Mouse (Mus musculus): ENCODE results near the gene Pbrm1.

Gene Pbrm1

DNA sequence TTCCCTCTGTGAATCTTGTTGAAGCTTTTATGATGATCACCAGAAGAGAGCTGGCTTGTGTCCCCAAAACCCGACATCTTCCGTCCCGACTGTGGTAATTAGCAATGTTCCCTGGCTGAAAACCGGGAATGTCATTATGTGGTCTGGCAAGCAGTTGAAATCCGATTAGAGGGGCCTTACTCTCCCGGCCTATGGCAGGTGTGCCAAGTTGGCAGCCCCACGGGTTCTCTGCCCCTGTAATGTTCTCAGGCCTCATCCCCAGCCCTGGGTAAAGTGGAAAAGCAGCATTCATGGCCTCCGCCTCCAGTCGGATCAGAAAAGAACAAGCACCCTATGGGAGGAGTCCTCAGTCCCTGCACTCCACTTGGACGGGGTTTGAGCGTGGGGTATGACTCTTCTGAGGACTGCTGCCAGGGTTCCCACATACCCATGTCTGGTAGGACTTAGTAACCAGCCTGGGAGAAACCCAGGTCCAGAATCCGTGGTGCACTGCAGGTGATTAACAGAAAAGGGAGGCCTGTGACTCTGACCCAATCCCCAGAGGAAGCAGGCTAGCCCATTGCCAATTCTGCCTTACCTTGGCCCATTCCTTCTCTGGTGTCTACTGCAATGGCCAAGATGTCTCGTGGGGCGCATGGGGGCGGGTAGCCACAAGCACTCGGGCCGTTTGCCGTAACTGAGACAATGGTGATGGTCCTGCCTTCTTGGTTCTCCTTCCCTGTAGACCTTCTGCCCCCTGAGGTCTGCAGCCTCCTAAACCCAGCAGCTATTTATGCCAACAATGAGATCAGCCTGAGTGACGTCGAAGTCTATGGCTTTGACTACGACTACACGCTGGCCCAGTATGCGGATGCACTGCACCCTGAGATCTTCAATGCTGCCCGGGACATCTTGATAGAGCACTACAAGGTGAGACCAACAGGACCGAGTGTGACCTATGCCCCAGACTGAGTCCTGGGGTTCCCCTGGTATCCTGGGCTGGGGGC lies 115.4 kb downstream of the Pbrm1 start:
- DNase-seq = peak; percentile 24

DNA sequence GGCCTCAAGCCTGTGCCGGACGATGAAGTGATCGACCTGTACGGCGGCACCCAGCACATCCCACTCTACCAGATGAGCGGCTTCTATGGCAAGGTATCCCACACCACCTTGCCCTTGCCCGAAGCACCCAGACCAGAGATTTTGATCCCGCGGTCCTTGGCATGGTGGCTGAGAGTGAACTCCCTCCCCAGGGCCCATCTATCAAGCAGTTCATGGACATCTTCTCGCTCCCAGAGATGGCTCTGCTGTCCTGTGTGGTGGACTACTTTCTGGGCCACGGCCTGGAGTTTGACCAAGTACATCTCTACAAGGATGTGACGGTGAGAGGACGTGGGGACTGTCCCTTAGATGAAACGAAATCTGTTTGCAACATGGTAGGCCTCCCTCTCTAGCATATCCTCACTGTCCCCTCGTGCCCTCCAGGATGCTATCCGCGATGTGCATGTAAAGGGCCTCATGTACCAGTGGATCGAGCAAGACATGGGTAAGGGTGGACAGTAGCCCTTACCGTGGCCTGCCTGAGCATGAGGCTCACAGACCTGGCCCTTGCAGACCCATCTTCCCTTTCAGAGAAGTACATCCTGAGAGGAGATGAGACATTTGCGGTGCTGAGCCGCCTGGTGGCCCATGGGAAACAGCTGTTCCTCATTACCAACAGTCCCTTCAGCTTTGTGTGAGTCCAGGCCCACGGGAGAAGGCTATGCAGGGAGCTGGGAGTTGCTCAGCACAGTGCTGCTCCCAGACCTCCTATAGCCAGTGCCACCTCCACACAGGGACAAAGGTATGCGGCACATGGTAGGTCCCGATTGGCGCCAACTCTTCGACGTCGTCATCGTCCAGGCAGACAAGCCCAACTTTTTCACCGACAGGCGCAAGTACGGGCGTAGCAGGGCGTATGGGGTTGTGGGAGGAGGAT lies 116.8 kb downstream of the Pbrm1 start:
- peak; percentile 18 for DNase-seq

DNA sequence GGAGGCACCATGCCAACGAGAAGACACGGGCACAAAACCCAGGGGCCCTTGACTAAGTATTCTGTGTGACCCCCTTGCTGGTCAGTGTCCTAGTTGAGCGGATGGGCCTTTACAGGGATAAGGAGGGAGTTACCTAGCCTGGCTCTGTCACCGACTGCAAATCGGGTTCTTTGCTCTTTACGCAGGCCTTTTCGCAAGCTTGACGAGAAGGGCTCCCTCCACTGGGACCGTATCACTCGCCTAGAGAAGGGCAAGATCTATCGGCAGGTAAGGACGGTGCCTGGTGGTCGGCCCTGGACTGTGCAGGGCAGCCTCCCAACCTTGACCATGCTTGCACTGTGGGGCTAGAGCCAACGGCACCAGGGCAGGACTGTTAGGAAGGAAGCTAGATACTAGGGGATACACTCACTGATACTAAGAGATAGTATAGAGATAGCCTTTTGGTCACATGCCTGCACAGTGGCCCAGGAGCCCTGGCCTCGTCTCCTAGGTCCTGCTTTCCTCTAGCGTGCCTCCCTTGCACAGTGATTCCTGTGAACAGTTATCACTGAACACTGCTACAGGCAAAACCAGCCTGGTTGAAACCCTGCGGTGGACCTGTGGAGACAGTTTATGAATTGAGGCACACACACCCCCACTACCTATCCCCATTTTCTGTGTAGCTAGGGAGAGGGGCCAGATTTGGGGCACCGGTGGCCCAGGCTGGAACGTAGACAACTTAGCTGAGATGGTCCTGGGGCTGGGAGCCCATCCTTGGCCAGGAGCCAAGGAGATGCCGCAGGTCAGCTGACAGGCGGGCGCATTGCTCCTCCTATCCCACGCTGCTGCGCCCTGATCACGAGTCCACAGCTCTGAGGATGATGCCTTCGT lies 117.7 kb downstream of the Pbrm1 start:
- peak; percentile 28 for DNase-seq

DNA sequence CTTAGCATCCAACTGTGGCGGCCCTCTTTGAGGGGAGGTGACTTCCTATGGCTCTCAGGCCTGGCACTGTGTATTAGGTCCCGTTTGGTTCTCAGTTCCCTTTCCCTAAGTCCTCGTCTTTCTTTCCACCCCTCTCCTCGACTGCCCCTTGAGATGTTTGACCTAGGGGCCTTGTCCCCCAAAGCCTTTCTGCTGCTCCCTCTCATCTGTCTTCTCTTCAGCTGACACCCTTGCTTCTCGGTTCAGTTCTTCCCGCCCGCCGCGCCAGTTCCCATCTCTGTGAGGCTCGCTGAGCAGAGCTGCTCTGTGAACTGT lies 118.3 kb downstream of the Pbrm1 start:
- DNase-seq = peak; percentile 21

DNA sequence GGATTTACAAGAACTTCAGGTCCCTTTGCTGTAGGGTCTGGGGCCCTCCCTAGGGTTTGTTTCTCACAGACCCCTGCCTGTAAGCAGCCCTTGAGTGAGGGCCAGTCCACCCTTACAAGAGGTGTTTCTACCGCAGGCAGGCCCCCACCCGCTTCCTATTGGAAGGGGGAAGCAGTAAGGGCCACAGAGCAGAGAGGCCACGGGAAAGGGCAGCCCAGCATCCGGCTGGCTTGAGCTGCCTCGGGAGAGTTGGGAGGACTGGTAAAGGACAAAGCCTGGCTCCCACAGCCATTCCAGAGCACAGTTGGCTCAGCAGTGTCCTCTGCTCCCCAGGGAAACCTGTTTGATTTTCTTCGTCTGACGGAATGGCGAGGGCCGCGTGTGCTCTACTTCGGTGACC lies 118.9 kb downstream of the Pbrm1 start:
- DNase-seq = no peak

DNA sequence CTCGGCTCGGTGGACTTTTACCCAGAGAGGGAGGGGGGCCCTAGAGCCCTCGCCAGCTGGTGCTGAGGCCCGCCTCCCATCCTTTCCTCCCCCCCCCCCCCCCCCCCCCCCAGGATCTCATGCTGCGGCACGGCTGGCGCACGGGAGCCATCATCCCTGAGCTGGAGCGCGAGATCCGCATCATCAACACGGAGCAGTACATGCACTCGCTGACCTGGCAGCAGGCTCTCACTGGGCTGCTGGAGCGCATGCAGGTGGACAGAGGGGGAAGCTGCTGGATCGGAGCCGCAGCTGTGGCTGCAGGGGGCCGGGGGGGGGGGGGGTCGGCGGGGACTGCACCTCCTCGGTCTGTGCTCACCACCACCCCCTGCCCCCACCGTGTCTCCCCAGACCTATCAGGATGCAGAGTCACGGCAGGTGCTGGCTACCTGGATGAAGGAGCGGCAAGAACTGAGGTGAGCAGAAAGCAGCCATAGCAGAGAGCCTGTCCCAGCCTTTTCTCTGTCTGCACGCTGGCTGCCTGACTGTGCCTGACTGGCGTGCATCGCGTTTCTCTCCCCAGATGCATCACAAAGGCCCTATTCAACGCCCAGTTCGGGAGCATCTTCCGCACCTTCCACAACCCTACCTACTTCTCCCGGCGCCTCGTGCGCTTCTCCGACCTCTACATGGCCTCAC lies 119.4 kb downstream of the Pbrm1 start:
- peak; percentile 57 for DNase-seq

DNA sequence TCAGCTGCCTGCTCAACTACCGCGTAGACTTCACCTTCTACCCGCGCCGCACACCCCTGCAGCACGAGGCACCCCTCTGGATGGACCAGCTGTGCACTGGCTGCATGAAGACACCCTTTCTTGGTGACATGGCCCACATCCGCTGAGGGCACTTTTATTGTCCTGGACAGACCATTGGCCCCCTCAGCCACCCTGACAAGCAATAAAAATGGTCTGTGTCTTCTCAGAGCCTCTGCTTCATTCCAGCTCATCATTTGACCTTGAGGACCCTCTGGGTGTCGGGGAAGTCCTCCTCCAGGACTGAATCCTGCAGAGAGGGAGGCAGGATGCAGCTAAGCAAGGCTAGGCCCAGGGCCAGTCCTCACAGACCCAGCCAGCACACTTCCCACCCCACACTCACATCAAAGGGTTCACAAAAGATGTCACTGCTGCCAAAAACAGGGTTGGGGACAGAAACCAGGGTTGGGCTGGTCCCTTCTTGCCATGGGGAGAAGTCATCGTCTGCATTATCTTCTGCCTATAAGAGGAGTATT lies 120.0 kb downstream of the Pbrm1 start:
- DNase-seq = no peak

DNA sequence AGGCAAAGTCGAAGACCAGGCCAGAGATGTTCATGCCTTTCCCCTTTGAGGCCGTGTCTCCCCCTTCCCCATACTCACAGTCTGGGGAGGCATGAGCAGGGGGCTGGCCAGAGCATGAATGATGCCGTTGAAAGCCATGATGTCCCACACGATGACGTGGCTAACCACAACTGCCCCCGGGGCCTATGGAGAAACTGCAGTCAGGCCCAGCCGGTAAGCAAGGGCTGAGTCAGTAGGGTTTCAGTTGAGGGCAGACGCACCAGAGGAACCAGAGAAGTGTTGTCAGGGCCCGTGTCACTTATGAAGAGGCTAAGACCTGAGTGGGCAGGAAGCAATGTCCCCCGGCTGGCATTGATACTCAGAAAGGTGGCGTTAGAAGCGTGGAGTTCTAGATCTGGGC lies 120.7 kb downstream of the Pbrm1 start:
- DNase-seq = peak; percentile 14

DNA sequence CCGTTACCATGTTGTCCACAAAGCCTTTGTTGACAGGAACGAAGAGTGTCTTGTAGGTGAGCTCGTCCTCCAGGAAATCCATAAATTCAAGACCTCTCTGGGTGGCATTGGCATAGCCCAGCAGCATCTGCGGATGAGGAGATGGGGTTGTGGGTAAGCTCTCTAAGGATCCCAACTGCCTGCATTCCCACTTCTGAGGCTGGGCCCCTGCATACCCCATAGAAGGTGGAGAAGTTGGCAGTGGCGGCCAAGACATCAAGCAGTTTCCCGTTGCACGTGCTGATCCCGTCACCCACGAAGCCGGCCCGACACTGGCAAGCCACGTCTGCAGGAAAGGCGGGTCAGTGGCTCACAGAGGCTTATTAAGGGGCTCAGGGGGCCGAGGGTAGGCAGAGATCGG lies 121.2 kb downstream of the Pbrm1 start:
- peak; percentile 12 for DNase-seq

DNA sequence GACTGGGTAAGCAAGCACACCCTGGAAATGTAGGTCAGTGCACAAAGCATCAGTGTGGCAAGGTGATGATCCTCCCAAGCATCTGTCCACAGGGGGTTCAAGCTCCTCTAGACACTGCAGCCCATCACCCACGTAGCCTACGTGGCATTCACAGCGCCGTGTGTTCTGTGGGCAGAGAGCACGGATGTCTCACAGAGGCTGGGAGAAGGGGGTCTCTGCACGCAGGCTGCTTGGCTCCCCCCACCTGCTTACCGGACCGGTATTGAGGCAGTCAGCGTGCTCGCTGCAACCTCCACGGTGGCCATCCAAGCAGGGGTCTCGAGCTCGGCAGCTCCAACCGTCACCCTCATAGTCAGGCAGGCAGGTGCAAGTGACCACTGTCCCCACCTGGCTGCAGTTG lies 122.1 kb downstream of the Pbrm1 start:
- peak; percentile 14 for DNase-seq

DNA sequence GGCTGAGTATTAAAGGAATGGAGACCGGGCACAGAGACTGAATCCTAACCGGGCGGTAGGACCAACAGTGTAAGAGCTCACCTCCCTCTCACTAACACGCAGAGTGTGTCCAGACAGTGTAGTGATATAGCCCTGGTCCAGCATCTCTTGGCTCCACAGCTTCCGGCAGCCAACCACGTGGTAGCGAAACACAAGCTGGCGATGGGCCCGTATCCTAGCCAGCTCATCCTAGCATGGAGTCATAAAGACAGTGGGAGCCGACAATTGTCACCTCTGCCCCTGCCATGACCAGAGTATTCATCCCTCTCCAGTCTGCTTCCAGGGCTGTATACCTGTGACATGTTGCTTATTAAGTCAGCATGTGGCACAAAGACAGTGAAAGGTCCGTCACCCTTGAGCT lies 126.8 kb downstream of the Pbrm1 start:
- no peak for DNase-seq

DNA sequence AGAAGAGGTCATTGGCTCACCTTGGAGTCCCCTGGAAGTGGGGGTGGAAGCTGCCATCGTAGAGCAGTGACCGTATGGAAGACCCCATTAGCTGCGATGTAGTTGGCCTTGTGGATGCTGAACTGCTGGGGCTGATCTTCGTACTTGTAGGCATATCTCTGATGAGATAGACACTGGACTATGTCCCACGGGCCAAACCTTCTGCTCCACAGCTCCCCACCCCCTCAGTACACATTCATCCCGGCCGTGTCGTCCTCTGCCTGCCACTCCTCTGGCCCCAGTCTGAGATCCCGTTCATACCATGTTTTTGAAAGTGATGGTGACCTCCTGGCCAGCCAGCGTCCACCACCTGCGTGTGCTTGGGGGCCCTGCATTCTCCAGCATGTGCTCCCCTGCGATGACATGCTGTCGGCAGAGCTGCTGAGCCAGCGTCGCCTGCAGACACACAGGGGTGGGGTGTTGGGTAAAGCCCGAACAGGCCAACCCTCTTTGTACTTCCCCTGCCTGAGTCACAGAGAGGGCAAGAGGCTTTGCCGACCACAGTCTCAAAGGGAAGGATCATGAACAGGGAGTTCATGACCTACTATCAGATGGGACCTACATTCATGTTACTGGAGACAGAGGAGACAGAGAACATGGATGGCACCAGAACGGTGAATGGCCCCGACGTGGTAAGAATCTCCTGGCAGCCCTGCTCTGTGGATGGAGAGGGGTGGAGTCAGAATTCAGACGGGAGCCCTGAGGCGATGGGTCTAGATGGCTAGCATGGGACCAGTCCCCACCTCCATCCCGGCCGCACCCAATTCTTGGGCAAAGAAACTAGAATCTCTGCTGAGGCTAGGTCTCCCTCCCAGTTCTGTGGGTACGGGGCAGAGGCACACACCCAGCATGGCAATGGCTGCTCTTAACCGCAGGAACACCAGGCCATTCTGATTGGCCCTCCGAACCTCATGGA lies 141.5 kb downstream of the Pbrm1 start:
- DNase-seq = no peak

DNA sequence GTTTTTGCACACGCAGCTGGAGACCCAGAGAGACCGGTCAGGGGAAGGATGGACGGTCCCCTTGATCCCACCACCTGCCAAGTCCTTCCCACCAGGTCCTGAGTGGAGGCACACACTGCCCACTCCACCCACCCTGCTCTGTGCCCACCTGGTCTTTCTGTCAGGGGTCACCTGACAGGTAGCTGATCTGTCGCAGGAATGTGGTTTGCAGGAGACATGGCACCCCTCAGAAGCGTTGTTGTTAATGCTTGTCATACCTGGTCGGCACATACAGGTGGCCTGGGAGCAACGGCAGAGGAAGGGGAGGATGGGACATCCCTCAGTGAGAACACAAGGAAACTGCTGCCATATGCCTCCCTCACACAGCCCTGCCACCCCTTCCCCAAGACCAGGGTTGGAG lies 142.3 kb downstream of the Pbrm1 start:
- no peak for DNase-seq

DNA sequence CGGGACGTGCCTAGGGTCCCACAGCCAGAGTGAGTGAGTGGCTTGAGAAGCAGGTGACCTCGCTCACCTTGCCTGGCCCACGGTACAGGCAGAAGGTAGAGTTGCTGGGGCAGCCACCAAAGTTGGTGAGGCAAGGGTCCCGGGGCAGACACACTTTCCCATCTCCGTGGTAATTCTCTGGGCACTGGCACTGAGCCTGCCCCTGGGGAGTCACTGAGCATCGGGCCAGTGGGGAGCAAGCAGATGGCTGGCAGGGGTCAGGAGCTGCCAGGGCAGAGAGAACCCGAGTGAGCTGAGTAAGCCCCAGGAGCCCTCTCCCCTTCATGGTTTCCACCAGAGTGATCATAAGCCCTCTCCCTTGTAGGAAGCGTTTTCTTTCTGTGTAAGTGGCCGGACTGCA lies 142.7 kb downstream of the Pbrm1 start:
- no peak for DNase-seq

DNA sequence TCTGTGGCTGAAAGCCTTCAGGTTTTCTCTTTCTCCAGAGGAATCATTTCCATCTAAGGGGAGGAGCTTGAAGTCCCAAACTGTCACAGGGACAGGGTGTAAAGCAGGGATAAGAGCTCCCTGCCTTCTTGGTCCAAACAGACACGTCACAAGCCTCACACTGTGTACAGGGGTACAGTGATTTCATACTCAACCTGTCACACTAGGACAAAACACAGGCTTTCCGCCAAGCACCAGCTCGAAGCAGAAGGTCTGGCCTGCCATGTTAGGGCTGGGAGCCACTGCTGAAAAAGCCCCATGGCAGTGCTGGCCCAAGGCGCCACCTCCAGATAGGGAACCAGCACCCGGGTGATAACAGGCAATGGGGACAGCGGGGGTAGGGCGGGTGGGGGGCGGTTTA lies 145.1 kb downstream of the Pbrm1 start:
- peak; percentile 88 for DNase-seq

DNA sequence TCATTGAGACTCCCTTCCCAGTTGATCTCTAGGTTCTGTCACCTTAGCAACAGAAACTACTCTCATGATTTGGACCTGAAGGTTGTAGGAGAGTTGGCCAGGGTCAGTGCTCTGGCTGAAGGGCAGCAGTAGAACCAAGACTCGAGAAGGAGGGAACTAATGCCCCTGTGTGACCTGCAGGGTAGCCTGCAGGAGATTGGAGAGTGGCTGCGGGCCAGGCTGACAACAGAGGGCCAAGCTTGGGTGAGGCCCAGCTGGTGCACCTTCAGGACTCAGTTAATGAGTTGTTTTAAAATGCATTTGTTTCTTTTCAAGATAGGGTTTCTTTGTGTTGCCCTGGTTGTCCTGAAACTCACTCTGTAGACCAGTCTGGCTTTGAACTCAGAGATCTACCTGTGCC lies 146.1 kb downstream of the Pbrm1 start:
- DNase-seq = peak; percentile 58

DNA sequence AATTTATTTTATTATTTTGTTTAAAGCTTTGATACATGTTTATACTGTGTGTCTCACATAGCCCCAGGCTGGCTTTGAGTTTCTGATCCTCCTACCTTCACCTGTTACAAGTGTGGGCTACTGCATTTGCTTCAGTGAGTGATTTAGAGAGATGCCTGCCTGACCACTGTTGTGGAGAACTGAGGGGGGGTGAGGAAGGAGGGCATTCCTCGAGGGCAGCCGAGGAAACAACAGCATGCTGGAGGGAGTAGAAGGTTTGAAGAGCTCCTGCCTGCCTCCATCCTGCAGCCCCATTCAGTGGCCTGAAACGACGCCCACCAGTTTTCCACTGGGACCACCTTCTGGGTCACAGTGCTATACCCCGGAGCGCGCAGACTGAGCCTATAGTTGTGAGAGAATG lies 146.5 kb downstream of the Pbrm1 start:
- DNase-seq = no peak

DNA sequence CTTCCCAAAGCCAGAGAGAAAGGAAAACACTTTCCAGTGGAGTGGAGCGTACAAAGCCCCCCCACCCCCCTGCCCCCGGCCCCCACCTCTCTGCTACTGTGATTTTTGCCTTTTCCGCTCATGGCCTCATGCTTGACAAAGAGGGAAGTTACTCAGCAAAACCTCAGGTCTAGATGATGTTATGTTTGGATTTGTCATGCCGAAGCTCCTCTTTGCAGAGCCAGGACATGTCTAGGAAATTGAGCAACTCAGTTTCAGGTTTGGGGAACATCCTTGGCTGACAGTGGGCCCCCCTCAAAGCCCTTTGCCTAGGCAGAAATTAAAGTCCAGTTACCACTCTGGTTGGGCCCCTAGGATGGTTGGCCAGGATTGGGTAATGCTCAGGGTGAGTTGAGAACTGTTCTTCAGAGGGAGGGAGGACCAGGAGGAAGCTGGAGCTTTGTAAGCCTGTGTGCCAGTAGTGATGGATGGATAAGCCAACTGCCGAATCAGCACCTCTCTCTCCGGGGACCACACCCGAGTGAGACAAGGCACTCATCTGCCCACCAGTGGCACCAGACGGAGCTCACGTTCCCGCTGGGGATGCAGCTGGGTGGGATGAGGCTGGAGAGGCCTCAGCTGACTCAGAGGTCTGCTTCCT lies 147.2 kb downstream of the Pbrm1 start:
- no peak for DNase-seq

DNA sequence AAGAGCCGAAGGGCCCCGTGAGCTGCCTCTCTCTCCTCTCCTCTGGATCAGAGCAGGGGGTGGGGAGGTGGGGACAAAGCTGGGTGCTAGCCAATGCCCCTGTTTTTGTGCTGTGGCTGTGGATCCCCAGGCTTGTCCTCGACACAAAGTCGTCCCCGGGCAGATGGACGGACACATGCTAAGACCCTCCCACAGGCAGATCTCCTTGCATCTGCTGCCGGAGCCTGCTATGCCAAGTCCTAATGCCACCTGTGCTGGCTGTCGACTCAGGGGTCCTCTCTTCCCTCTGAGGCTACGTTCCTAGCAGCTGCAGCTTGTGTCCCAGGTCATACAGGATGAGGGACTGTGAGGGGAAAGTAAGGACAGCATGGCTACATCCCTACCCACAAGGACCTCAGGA lies 147.9 kb downstream of the Pbrm1 start:
- peak; percentile 49 for DNase-seq

DNA sequence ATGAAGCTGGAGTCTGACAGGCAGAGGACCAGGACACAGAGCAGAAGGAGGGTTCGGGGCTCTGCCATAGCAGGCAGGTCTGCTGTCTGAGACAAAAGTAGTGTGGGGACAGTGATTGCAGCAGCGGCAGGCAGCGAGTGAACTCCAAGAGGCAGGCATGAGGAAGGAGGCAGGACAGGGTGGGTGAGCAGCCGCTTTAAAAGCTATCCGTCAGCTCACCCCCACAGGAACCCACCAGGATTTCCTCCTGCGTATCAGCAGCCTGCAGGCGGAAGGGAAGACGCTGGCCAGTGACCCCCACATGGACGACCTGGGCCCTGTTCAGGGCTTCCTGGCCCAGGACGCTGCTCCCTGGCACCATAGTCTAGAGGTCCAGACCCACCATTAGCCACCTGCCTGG lies 149.5 kb downstream of the Pbrm1 start, which contains the start of gene Stab1:
Stab1 (minus strand) TSS at position 217 of the 400 bp plus-strand sequence.
- DNase-seq = no peak
